Mouse (Mus musculus) cerebellum, postnatal 36 days (tissue): ENCODE data around the gene Defb26.

Experiments used
- DNase-seq, 2 experiments: peaks; one replicate each; pipeline ENCODE4 v3.0.0; 2021 to 2022; ENCODE audit warnings: mixed read lengths in 2 of 2

Defb26 gene

DNA sequence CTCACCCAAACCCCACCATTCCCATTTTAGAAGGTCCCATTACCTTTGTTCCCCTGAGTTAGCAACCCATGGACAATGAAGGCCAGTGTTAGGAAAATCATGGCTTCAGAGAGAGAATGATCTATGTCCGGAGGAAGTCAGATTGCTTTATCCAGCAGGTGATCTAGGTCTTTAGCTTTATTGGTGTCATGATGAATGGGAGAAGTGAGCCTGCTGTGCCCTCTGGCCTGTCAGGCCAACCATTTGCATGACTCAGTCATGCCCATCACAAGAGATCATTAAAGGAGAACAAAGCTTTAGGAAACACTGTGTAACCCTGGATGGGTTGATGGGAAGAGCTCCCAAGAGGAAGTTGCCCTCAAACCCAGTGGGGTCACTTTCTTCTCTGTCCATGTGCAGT lies at the start of gene Defb26:
TSS of gene Defb26 (minus strand) at position 101 of the 400 bp plus-strand sequence.
- no peak for DNase-seq

DNA sequence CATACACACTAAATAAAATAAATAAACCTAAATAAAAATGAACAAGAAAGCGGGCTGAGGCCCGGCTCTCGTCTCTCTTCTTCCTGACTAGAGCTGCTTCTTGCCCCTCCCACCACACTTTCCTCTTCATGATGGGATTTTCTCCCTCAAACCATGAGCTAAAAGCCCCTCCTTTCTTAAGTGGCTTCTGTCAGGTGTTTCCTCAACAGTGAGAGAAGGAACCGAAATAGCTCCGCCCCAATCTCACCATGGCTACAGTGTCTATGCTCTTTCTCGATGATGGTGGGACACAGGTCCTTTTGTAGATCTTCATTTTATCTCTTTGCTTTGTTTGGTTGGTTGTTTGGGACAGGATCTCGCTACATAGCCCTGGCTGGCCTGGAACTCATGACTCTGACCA lies 45.2 kb upstream of the Defb26 start:
- no peak for DNase-seq

DNA sequence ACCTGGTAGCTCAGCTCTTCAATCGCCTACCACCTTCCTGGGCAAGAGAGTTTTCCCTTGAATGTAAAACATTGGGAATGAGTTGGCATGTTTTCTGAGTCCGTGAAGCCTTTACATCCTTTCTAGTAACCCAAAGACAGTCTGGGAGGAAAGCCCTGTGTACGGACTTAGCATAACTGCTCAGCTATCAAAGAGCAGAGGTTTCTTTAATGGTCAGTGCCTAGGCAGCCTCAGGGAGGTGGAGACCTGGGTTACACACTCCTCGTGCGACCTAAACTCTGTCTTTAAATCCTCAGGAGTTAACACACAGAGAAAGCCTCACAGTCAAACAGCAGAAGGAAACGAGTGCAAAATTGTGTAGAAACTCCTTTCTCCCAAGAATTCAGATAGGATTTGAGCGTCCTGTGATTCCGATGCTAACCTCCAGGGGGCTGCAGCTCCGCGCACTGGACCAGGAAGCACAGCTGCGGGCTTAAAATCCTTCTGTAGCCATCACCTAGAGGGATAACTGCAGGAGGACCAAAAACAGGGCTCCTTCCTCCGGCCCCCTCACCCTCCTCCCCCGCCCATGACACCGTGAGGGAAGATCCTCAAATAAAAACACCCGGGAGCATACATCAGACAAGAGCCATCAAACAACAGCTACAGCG lies 42.4 kb upstream of the Defb26 start:
- peak; percentile 53 to 57 for DNase-seq

DNA sequence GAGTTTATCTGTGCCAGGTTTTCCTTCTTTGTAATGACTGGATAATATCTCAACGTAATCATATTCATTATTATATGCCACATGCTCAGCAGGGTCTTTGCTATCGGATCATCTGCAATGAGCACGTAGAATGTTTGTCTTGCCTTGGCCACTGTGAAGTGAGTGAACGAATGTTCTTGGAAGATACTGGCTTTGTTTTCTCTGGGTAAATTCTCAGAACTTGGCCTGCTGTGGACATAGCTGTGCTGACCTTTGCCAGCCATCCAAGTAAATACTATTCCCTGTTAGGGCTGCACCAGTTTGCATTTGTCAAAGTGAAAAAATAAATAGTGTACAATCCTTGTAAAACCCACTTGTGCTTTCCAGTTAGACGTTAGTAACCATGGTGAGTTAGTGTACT lies 36.6 kb upstream of the Defb26 start:
- DNase-seq, result no peak

DNA sequence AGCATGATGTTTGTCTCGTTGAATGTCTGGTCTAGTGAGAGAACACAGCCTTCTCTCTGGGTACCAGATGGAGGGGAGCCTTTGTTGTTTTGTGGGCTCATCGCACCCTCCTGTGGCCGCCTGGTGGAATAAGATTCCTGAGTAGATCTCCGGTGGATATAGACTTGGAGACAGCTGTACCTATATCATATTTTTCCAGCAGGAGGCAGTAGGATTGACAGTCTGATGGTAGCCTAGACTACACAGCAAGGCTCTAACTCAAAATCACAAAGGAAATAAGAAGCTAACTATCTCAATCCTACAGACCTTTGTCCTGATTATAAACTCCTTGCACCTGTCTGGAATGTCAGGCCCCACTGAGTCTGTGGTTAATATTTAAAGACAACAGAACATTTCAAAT lies 33.2 kb upstream of the Defb26 start:
- peak; percentile 11 to 17 for DNase-seq

DNA sequence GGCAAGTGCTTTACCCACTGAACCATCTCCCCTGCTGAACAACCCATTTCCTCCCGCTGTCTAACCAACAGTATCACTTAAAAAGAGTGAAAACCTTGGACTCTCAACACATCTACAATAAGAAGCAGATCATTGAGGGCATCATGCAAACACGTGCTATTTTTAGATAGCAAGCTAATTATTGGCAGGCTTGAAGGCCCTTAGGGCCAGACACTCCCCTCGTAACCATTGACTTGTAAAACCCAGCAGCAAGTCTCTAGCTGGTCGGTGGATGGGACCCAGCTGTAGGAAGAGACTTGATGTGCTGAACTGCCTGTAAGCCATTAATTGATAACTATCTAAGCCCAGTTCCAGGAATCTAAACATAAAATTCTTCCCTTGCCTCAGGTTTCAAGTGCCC lies 32.0 kb upstream of the Defb26 start:
- DNase-seq, result no peak

DNA sequence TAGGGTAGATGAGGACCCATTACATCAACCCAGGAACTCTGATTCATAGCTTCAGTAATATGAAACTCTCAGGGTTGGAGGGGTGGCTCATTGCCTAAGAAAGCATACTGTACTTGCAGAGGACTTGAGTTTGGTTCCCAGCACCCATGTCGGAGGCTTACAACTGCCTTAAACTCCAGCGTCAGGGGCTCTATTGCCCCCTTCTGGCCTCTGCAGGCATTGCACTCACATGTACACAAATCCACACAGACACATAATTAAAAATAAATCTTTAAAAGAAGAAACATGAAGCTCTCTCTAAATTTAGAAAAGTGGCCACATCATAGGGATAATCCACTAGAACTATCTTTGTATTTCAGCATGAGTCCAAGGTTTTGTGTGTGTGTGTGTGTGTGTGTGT lies 31.4 kb upstream of the Defb26 start:
- DNase-seq, result no peak

DNA sequence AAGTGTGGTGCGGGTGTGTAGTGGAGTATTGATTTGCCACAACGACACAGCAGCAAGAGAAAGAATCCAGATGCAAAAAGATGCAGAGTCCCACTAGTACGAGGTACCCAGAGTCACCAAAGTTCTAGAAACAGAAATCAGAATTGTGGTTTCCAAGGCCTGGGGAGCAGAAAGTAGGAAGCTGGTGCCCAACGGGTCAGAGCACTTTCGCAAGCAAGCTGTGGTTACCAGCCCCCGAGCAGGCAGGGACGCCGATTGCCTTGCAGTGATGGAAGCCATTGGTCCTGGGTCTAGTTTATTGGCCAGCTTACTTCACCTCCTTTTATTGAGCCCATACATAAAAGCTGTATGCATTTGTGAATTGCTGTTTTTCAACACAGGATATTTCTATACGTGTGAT lies 30.5 kb upstream of the Defb26 start:
- no peak for DNase-seq

DNA sequence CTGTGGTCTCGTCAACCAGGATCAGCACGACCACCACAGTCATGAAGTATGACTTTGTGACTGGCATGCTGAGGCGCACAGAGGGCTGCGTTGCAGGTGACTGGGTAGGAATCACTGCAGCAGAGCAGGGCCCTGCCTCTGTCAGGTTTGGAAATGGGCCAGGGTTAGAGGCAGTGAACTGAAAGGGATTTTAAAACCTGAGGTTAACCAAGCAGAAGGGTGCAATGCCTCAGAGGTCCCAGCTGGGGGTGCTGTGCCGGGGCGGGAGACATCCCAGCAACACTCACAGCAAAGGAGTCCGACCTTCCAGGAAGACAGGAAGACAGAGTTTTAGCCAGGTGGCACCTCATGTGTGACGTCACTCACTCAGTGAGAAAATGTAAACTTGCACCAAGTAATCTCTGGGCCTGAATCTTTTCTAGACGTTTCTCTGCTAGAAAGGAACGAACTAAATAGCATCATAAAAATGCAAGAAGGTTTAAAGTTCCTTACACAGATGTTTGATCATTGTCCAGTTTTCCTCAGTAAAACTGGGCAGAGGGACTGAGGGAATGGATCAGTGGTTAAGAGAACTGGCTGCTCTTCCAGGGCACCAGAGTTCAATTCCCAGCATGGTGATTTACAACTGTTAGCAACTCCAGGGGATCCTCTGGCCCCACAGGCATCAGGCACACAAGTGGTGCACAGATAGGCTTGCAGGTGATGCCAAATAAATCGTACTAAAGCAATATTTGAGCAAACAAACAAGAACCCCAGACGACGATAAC lies 28.6 kb upstream of the Defb26 start, which contains the start of gene Defb29:
TSS of gene Defb29 (minus strand) at position 155 of the 767 bp plus-strand sequence.
- no peak for DNase-seq

DNA sequence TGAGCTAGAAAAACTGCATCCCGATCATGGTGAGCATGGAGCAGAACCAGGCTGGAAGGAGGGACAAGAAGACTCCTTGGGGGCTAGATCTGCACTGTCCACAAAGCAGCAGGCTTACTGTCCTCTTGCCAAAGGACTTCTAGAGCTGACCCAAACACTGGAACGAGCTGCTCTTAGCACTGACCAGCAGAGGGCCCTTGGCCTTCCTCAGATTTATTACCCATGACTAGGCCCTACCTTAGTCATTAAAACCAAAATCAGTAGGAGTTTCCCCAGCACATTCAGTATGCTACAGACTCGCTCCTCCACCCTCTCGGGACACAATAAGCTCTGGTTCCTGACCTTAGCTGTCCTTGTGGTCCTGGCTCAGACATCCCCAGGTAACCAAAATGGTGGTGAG lies 6.5 kb upstream of the Defb26 start, which contains the start of gene Defb28:
TSS of gene Defb28 (plus strand) at position 275 of the 400 bp plus-strand sequence.
- DNase-seq, result no peak

DNA sequence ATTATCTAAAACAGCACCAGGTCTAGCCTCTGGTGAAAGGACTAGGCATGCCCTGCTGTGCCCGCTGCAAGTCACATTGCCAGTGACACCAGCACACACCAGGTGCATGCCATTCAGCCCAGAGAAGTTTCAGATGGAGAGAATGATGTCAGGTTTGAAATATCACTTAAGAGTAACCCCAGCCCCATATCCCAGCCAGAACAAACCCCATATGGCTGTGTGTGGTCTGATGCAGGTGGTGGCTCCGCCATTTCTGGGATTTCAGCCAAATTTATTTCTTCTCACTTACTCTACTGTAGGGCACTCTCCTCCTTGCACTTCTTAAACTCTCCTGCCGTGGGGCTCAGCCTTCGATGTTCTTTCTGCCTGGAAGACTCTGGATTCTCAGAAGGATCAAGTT lies 4.6 kb upstream of the Defb26 start:
- no peak for DNase-seq

DNA sequence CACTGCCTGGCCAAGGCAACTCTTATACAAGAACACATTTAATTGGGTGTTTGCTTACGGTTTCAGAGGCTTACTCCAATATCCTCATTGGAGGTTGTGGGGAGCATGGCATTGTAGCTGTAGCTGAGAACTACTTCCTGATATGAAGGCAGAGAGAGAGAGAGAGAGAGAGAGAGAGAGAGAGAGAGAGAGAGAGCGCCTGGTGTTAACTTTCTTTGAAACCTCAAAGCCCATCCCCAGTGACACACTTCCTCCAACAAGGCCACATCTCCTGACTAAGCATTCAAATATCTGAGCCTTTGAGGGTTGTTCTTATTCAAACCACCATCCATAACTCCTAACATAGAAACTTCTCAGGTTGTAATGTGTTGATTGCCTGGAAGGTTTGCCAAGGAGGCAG lies 7.5 kb downstream of the Defb26 start:
- no peak for DNase-seq

DNA sequence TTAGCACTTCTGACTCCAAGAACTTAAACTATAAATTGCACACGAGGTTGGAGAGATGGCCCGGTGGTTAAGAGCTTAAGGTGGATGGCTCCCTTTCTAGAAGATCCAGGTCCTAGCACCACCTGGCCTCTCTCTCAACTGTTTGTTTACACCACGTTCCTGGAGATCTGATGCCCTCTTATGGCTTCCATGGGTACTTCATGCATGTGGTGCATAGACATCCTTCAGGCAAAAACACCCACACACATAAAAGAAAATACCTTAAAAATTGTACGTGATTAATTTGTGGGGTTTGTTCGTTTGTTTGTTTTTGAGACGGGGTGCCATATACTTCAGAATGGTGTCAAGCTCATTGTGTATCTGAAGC lies 10.6 kb downstream of the Defb26 start:
- DNase-seq, result no peak

DNA sequence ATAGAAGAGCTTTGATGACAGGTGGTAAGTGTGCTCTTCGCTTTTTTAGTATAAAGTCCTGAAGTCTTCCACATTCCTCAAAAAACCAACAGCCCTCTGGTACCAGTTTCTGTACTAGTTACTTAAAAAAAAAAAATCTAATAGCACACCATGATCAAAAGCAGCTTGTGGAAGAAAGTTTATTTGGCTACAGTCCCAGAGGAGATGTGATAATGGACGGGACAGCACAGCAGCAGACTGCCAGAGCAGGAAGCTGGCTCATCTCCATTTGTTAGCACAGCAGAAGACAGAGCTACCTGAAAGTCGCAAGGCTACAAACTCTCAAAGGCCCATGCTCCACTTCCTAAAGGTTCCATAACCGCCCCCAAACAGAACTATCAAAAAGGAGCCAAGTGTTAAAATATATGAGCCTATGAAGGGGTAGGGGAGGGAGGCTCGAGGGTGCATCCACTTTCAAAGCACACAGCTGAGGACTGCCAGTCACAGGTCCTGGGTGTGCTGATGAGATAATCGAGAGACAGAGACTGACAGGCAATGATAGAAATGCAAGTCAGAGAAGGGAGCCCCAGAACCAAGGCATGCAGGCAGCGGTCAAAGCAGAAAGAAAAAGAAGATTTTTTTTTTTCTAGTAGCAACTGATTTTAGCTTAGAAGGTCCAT lies 11.2 kb downstream of the Defb26 start:
- no peak for DNase-seq

DNA sequence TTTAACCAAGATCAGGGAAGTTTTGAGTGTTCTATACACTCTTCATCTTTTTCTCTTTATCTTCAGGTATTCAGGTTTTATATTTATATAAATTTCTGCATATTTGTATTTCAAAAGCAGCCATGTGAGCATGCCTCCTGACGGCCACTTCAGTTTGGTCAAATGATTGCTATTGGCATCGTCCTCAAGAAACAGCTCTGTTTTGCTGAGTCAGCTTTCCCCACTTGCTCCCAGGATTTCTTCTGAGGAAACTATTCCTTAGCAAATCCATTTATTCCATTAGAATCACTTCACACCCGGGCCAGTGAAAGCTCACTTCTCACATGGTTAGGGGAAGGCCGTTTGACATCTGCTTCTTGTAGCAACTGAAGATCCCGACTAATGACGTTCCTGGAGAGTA lies 13.5 kb downstream of the Defb26 start:
- DNase-seq, result no peak

DNA sequence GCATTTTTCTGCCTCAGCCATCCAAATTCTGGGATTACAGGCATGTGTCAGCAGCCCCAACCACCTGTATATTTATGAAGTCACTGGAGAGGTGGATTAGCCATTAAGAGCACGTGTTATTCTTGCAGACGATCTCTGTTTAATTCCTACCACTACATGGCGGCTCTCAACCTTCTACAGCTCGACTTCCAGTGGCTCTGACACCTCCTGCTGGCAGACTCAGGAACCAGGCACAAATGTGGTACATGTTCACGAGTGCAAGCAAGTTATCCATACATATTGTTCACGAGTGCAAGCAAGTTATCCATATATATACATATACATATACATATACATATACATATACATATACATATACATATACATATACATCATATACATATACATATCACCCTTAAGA lies 18.3 kb downstream of the Defb26 start:
- no peak for DNase-seq

DNA sequence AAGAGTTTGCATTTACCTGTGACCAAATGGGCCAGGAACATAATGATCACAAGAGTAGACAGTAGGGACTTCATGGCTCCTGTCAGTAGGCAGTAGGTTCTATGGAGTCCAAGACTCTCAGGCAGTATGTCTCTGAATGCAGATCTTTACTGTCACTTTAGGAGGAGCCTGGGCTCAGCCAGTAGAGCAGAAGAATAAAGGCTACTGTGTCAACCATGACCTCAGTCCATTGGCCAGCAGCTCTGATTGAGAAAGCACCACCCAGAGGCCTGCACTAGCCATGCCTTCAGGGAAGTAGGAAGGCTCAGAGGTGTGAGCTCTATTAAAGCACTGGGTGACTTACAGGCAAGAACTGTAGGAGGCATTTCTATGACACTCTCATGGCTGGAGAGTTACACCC lies 21.5 kb downstream of the Defb26 start, which contains the start of gene Defb22:
TSS of gene Defb22 (minus strand) at position 101 of the 400 bp plus-strand sequence.
- DNase-seq, result no peak

DNA sequence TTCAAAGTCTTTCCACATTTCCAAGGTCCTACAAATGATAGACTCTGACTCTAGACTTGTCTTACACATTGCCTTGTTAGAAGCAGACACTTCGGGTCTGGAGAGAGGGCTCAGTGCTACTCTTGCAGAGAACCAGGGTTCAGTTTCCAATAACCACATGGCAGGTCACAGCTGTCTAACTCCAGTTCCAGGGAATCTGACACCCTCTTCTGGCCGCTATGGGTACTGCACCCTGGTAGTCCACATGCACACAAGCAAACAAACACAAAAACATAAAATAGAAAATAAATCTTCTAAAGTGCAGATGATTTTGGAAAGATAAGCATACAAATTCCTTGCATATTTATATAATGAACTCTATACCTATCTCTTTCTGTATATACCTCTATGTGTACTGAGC lies 24.5 kb downstream of the Defb26 start:
- no peak for DNase-seq

DNA sequence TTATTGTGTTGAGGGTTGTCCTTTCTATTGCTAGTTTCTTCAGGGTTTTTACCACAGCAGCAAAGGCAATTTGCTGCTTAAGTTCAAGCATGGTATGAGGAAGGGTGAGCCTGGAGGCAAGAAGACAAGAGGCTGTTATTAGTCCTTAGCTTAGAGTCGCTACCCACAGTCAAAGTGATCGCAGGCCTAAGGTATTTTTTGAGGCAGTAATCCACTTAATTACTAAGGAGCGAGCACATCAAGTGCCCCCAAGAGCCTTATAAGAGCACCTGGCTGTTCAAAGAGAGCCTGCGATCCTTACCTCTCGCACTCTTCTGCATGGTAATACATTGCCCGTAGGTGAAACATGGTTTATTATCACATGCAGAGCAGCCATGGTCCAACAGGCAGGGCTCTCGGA lies 29.8 kb downstream of the Defb26 start:
- DNase-seq, result no peak

DNA sequence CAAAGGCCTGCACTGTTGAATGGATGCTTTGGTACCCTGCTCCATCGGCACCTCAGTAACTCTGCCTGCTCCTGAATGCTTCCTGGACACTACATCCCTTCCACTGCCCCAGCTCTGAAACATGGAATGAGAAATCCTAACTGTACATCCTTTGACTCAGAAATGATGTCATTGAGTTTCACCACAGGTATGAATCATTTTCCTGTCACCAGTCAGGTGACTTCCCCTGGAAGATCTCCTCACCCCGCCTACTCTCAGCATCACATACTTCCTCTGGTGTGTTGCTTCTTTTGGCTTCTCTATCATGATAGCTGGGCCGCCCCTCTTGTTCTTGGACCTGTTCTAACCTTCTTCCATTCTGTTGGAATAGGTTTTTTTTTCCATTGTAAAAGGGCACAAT lies 30.6 kb downstream of the Defb26 start:
- DNase-seq, result no peak

DNA sequence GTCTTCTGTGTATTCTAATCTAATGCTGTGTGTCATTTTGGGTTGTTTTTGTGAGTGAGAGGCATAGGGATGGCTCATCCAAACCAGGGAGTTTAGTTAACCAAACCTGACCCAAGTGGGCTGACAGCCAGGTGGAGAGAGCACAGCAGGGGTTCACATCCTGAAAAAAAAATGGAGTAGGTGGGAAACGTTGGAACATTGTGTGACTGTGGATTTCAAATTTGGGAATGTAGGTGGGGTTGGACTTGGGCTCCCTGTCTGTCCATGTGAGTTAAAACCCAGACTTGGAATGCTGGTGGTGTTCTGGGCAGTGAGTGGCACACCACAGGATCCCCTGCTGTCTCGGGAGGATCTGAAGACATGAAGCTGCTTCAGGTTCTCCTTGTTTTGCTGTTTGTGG lies 34.7 kb downstream of the Defb26 start, which contains the start of gene Defb20:
TSS of gene Defb20 (plus strand) at position 301 of the 400 bp plus-strand sequence.
- DNase-seq, result no peak

DNA sequence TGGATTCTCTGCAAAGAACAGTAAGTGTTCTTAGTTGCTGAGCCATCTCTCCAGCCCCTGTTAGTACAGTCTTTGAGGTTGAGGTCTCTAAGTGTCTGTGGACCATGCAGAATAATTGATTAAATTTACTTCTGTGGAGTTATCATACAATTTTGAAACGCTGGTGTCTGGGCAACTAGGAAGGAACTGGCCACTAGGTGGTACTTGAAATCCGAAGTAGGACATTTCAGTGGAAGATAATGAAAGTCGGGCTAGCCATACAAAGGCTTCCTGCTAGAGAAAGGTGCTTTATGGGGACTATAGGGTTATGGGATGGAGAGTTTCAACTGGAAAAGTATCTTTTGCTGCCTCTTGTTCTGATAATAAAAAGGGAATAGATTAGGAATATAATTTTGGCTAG lies 39.1 kb downstream of the Defb26 start:
- no peak for DNase-seq

DNA sequence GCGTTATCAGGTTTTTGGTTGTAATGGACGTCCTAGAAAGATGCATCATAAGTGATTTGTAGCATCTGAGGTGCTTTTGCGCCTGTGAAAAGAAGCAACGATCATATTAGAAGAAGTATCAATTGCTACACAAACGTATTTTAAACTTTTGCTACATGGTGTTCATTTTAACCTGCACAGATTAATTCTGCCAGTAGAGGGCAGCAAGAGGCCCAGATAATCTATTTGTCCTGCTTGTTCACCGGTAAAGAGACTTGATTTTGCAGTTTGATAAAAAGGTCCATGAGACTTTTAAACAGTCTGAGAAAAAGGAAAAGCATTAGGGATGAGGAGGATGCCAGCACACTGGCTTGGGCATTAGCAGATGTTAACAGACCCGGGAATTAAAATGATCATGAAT lies 40.5 kb downstream of the Defb26 start:
- DNase-seq, result peak; percentile 25 to 47
